Mouse (Mus musculus) small intestine, adult 10 weeks (tissue): ENCODE measurements around the gene Agap3. TPM values are rescaled to one million over a fixed set of nuclear protein-coding genes. Genes with fewer than 3 reads are reported as not detected.

Source experiments
- polyA plus RNA-seq: library from polyadenylated mRNA; stranded (reverse); fragments of 350-450 nt; fragmentation: Illumina TruSeq; extraction: RNeasy Lipid Tissue Mini Kit (QIAGEN cat#74804); gene quantifications from one replicate; pipeline ENCODE4 v1.2.3, GENCODE M21; 2014; ENCODE audit warnings: low replicate concordance

Agap3 gene
- polyA plus RNA-seq, result 0.37 TPM

GRCm38 (mm10) chr5:24452030-24452690 lies at the start of gene Agap3:
Agap3 (plus strand) TSS chr5:24452177.

GRCm38 (mm10) chr5:24413042-24413693 lies 38.8 kb upstream of the Agap3 start, which contains the start of gene Asic3:
Asic3 (plus strand) TSS chr5:24413392.

DNA sequence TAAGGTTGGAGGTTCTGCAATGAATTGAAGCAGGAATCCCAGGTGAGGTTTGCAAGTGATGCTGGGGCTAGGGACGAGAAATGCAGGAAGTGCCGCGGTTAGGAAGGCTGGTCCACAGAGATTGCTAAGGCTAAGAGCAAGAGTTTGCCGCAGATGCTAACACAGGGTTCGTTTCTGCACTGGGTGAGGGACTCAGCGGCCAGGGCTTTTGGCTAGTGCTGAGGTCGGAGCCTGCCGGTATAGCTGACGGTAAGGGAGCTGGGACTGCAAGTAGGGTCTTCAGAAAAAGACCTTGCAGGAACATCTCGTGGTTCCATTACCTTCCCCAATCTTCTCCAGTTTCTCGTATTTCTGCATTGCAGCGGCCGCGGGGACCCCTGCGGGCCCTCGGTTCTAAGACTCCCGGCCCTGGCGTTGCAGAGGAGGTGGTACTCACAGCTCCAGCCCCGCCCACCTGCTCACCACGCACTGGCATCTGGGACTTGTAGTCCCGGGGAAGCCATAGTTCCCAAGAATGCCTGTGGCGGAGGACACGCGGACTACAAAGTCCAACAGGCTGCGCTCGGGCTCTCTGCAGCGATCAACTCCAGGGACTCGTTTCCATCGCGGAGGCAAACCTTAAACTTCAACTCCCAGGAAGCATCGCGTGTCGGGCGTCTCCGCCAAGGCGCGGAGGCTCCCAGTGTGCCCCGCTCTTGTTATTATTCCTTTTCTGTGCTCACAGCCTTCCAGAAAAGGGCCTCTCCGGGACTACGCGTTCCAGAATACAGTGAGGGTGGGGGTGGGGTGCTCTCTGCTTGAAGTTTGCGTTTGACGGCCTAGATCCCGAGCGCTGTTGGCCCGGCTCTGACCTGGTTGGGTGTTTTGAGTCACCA lies 28.6 kb upstream of the Agap3 start, which contains the start of the genes Cdk5 and Slc4a2:
Gene Cdk5 (minus strand): TSS at position 402 of the 875 bp plus-strand sequence.
Gene Slc4a2 (plus strand): TSS at position 709 of the 875 bp plus-strand sequence.

DNA sequence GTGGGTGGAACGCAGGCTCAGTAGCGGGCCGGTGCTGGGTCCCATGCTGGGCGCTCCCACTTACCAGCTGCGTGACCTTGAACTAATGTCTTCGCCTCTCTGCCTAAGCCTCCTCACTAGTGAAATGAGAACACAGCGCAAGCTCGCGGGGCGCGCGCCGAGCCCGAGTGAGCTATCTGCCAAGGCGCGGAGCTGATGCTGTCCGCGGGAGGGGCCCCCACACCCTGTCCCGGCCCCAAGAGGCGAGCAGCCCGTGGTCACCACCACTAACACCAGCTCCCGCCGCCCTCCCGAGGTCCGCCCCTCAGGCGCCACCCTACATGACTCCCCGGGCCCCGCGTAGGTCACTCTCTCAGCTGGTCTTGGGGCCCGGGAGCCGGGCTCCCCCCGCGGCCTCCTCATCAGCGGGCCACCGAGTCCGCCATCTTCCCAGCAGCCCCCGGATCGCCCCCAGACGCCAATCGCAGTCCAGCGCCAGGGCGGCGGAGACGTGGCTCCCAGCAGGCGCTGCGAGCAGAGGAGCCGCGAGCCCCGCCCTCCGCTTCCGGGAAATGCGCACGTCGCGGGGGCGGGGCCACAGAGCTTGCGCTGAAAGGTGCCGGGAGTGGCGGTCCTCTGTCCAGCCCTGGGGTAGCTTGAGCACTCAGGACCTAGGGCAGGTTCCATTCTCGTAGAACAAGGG lies 7.1 kb upstream of the Agap3 start, which contains the start of gene Fastk:
Gene Fastk (minus strand): TSS at position 542 of the 682 bp plus-strand sequence.

GRCm38 (mm10) chr5:24447624-24448298 lies 4.2 kb upstream of the Agap3 start, which contains the start of gene Tmub1:
Tmub1 (minus strand) TSS chr5:24447854.

GRCm38 (mm10) chr5:24526889-24527230 lies 74.9 kb downstream of the Agap3 start, which contains the start of gene Gbx1:
Gbx1 (minus strand) TSS chr5:24527202.

DNA sequence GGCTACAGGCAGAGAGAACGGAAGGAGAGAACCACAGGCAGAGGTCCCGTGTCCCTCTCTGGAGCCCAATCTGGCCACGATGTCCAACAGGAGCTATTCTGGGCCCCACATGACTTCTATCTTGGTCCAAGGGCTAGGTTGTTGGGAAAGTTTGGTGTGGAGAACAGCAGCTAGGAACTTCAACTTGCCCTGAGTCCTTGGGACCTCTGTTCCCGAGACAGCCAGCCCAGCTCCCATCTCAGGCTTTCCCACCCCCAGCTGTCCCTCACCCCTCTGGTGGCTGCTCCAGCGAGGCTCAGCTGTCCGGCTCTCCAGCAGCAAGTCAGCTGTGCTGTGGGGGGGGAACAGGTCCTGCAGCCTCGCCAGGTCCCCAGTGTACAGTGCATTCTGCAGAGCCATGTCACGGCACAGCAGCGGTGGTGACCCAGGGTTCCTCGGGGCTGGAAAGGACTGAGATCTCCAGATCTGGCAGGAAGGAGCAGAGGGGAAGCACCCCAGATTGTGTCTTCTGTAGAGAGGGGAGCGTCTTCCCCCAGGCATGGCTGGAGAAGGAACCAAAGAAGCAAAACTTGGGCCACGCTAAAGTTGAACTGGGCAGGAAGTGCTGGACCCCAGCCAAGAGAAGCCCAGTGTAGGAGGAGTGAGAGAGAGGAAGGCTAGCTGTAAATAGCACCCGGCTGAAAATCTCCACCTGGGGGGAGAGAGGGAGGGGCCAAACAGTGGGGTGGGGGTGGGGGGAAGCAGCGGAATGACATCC lies 88.6 kb downstream of the Agap3 start, which contains the start of gene Asb10:
Gene Asb10 (minus strand): TSS at position 592 of the 757 bp plus-strand sequence.

Other genes starting within 250 kb of the Agap3 start
- gene Kcnh2, start 100.6 kb upstream of the Agap3 start, polyA plus RNA-seq, result not detected
- gene Nos3, start 87.4 kb upstream of the Agap3 start, polyA plus RNA-seq, result 0.19 TPM
- gene Atg9b, start 60.0 kb upstream of the Agap3 start, polyA plus RNA-seq, result not detected
- 2.0 TPM for gene Abcb8, start 58.5 kb upstream of the Agap3 start, polyA plus RNA-seq
- not detected for gene Asic3, start 38.8 kb upstream of the Agap3 start, polyA plus RNA-seq
- 10.0 TPM for gene Cdk5, start 28.6 kb upstream of the Agap3 start, polyA plus RNA-seq
- gene Slc4a2, start 28.3 kb upstream of the Agap3 start, polyA plus RNA-seq, result 8.6 TPM
- gene Fastk, start 6.9 kb upstream of the Agap3 start, polyA plus RNA-seq, result 2.4 TPM
- 2.1 TPM for gene Tmub1, start 4.3 kb upstream of the Agap3 start, polyA plus RNA-seq
- not detected for gene Gbx1, start 75.0 kb downstream of the Agap3 start, polyA plus RNA-seq
- gene Asb10, start 88.8 kb downstream of the Agap3 start, polyA plus RNA-seq, result not detected
- gene 4931409K22Rik, start 104.6 kb downstream of the Agap3 start, polyA plus RNA-seq, result not detected
- gene Abcf2, start 125.3 kb downstream of the Agap3 start, polyA plus RNA-seq, result 5.7 TPM
- gene Chpf2, start 134.6 kb downstream of the Agap3 start, polyA plus RNA-seq, result 0.63 TPM
- not detected for gene Smarcd3, start 172.2 kb downstream of the Agap3 start, polyA plus RNA-seq
- 36.2 TPM for gene Nub1, start 233.4 kb downstream of the Agap3 start, polyA plus RNA-seq